Mouse (Mus musculus) heart, adult 2 months (tissue): ENCODE results near the gene Ank3.

Experiments
- CTCF ChIP-seq: fragments of 200-600 bp; IDR thresholded peaks from 2 replicates; pipeline ENCODE4 v1.8.1; 2022; ENCODE audit warnings: antibody characterized with exemption, mild to moderate bottlenecking, moderate library complexity
- EP300 ChIP-seq: fragments of 200-500 bp; IDR thresholded peaks from 2 replicates; pipeline ENCODE4 v1.6.1; 2011; ENCODE audit warnings: low read depth, low read length, control low read depth; ENCODE audit not compliant: insufficient read depth
- POLR2A ChIP-seq: fragments of 200-500 bp; IDR thresholded peaks from 2 replicates; pipeline ENCODE4 v1.6.1; 2011; ENCODE audit warnings: mild to moderate bottlenecking, low read depth, low read length, control low read depth; ENCODE audit not compliant: insufficient read depth

DNA sequence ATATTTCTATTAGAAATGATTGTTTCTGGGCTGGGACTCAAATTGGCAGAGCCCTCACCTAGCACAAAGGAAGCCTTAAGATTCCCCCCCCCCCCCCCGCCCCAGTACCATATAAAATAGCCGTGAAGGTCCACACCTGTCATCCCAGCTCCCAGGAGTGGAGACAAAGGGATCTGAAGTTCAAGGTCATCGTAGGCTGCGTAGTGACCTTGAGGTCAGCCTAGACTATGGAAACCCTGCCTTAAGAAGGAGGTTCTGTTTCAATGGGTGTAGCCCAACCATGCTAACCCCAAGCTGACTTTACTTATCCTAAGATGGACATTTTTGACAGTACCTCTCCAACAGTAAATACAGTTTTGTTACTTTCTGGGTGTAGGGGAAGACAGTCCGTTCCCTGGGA is 170.4 kb downstream of the Ank3 start:
- TF ChIP-seq CTCF: no peak
- no peak for TF ChIP-seq POLR2A
- no peak for TF ChIP-seq EP300
